In genomic region chr2:81272536-81272935, GRCm38 (mm10) we compare ENCODE assay signal across 16 mouse cellular contexts.
"Had no signal": no experiment of that assay in that cellular context is flagged by ENCODE, and none has a peak within 500 bp of the region (broad histone marks: within the 10 kb centered on the region; RNA-seq: fewer than 3 reads in every experiment).

No protein-coding gene starts in this region.

- H3K27ac ChIP-seq: neural tube, embryonic 13.5 days; neural tube, embryonic 15.5 days; stomach, embryonic 15.5 days; stomach, postnatal 0 days had no signal

- H3K4me2 ChIP-seq: neural tube, embryonic 13.5 days; neural tube, embryonic 15.5 days; stomach, embryonic 15.5 days had no signal

- H3K9ac ChIP-seq: neural tube, embryonic 13.5 days; neural tube, embryonic 15.5 days; stomach, embryonic 15.5 days had no signal

- DNase-seq: retina, postnatal 1 day; right cerebral cortex, adult 18-20 months; right cerebral cortex, postnatal 14 days; right cerebral cortex, postnatal 25 days; right cerebral cortex, postnatal 4 days; spleen, adult 18-20 months; thymus, adult 18-20 months; thymus, adult 2 months; thymus, postnatal 14 days; thymus, postnatal 25 days; thymus, postnatal 36 days; thymus, postnatal 4 days had no signal

- H3K36me3 ChIP-seq: neural tube, embryonic 13.5 days; neural tube, embryonic 15.5 days; stomach, embryonic 15.5 days had no signal

- H3K4me1 ChIP-seq: neural tube, embryonic 15.5 days; stomach, embryonic 15.5 days had no signal

- H3K4me3 ChIP-seq: neural tube, embryonic 13.5 days; neural tube, embryonic 15.5 days; stomach, embryonic 15.5 days had no signal

- H3K9me3 ChIP-seq: neural tube, embryonic 13.5 days; neural tube, embryonic 15.5 days; stomach, embryonic 15.5 days had no signal

- H3K27me3 ChIP-seq: neural tube, embryonic 13.5 days; neural tube, embryonic 15.5 days; stomach, embryonic 15.5 days had no signal
